Mouse (Mus musculus): ENCODE results near the gene F12. TPM values are rescaled to one million over a fixed set of nuclear protein-coding genes. Genes with fewer than 3 reads are reported as not detected.

Gene F12
- 0.19 and 0.37 TPM in 2 replicates for polyA plus RNA-seq (2015; fragmentation: Nextera tagmentation; extraction: Ambion mirVana)

GRCm38 (mm10) chr13:55426613-55427012, at the start of gene F12:
TSS of gene F12 (minus strand) at chr13:55426793.

GRCm38 (mm10) chr13:55464027-55464884, 37.7 kb upstream of the F12 start, which contains the start of gene Prr7:
TSS of gene Prr7 (plus strand) at chr13:55464267.

GRCm38 (mm10) chr13:55444937-55445315, 18.3 kb upstream of the F12 start, which contains the start of gene Grk6:
TSS of gene Grk6 (plus strand) at chr13:55445072.

GRCm38 (mm10) chr13:55414743-55415380, 11.7 kb downstream of the F12 start, which contains the start of gene Pfn3:
TSS of gene Pfn3 (minus strand) at chr13:55415232.

GRCm38 (mm10) chr13:55398088-55398487, 28.5 kb downstream of the F12 start, which contains the start of gene Slc34a1:
TSS of gene Slc34a1 (plus strand) at chr13:55398187.

GRCm38 (mm10) chr13:55369531-55370114, 57.0 kb downstream of the F12 start, which contains the start of gene Rgs14:
TSS of gene Rgs14 (plus strand) at chr13:55369732.

Small RNAs within 50 kb of the gene (microRNA-seq; reads per million reads assigned to microRNA genes)
- 0.21 to 0.30 reads per million in 2 experiments for gene Mir6943

Other genes starting within 250 kb of the F12 start
- 43.3 and 45.3 TPM in 2 replicates for gene Nsd1, start 217.0 kb downstream of the F12 start, polyA plus RNA-seq (2015; fragmentation: Nextera tagmentation; extraction: Ambion mirVana)
- 145 and 183 TPM in 2 replicates for gene Prelid1, start 106.3 kb downstream of the F12 start, polyA plus RNA-seq (2015; fragmentation: Nextera tagmentation; extraction: Ambion mirVana)
- 72.5 and 76.0 TPM in 2 replicates for gene Rab24, start 104.8 kb downstream of the F12 start, polyA plus RNA-seq (2015; fragmentation: Nextera tagmentation; extraction: Ambion mirVana)
- gene Mxd3, start 97.0 kb downstream of the F12 start, polyA plus RNA-seq (2015; fragmentation: Nextera tagmentation; extraction: Ambion mirVana) = 11.7 and 16.0 TPM in 2 replicates
- gene Lman2, start 64.0 kb downstream of the F12 start, polyA plus RNA-seq (2015; fragmentation: Nextera tagmentation; extraction: Ambion mirVana) = 44.8 and 55.3 TPM in 2 replicates
- gene Rgs14, start 57.1 kb downstream of the F12 start, polyA plus RNA-seq (2015; fragmentation: Nextera tagmentation; extraction: Ambion mirVana) = 0.91 and 1.0 TPM in 2 replicates
- gene Slc34a1, start 28.6 kb downstream of the F12 start, polyA plus RNA-seq (2015; fragmentation: Nextera tagmentation; extraction: Ambion mirVana) = not detected in 2 replicates
- not detected in 2 replicates for gene Pfn3, start 11.6 kb downstream of the F12 start, polyA plus RNA-seq (2015; fragmentation: Nextera tagmentation; extraction: Ambion mirVana)
- 13.8 and 15.0 TPM in 2 replicates for gene Grk6, start 18.3 kb upstream of the F12 start, polyA plus RNA-seq (2015; fragmentation: Nextera tagmentation; extraction: Ambion mirVana)
- 0.16 TPM in 1 of 2 replicates, not detected in the other for gene Prr7, start 37.5 kb upstream of the F12 start, polyA plus RNA-seq (2015; fragmentation: Nextera tagmentation; extraction: Ambion mirVana)
- 83.3 and 89.8 TPM in 2 replicates for gene Dbn1, start 61.3 kb upstream of the F12 start, polyA plus RNA-seq (2015; fragmentation: Nextera tagmentation; extraction: Ambion mirVana)
- gene Pdlim7, start 86.9 kb upstream of the F12 start, polyA plus RNA-seq (2015; fragmentation: Nextera tagmentation; extraction: Ambion mirVana) = 624 and 740 TPM in 2 replicates
- gene Dok3, start 102.5 kb upstream of the F12 start, polyA plus RNA-seq (2015; fragmentation: Nextera tagmentation; extraction: Ambion mirVana) = 2.0 and 3.4 TPM in 2 replicates
- 17.1 and 18.0 TPM in 2 replicates for gene Ddx41, start 109.9 kb upstream of the F12 start, polyA plus RNA-seq (2015; fragmentation: Nextera tagmentation; extraction: Ambion mirVana)
- 13.9 and 14.0 TPM in 2 replicates for gene Fam193b, start 144.3 kb upstream of the F12 start, polyA plus RNA-seq (2015; fragmentation: Nextera tagmentation; extraction: Ambion mirVana)
- 88.9 and 110 TPM in 2 replicates for gene Tmed9, start 146.9 kb upstream of the F12 start, polyA plus RNA-seq (2015; fragmentation: Nextera tagmentation; extraction: Ambion mirVana)
- gene B4galt7, start 173.1 kb upstream of the F12 start, polyA plus RNA-seq (2015; fragmentation: Nextera tagmentation; extraction: Ambion mirVana) = 12.7 and 16.5 TPM in 2 replicates
- gene Caml, start 196.2 kb upstream of the F12 start, polyA plus RNA-seq (2015; fragmentation: Nextera tagmentation; extraction: Ambion mirVana) = 31.3 and 33.8 TPM in 2 replicates
- gene Ddx46, start 208.2 kb upstream of the F12 start, polyA plus RNA-seq (2015; fragmentation: Nextera tagmentation; extraction: Ambion mirVana) = 13.5 and 14.6 TPM in 2 replicates

Data from skeletal muscle tissue, postnatal 0 days (tissue).